In the genomic region with DNA sequence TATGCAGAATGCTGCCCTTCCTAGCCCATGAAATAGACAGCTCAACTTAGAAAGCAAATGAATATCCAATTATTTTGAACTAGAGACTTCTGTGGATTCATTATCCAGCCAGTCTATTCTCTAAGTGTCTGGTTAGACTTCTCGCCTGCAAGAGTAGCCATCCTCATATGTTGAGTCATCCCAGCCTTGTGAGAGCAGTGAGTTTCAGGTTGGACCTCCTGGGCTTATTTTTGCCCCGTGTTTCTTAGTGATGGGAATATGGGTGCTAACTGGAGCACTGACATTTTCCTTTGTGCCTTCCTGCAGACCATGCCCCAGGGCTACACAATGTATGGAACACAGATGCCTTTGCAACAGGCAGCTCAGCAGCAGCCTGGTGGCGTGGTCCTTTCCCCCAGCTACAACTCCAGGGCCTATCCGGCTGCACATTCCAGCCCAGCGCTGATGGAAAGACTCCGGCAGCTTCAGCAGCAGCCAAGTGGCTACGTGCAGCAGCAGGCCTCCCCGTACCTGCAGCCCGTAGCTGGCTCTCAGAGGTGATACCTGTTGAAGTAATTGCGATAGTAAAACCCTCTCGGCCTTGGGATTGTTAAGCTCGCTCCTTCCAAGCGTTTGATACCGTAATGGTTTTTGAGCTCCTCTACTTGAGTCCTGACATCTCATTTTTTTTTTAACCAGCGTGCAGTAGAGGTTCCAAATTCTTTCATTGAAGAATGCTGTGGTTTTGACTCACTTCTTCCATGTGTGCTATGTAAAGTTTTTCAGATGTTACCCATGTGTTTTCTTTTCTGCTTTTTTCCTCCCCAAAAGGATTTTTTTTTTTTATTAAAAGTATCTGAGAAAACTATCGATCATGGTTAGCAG, we compare ENCODE assay signal across 25 mouse cellular contexts. TPM values are rescaled to one million over a fixed set of nuclear protein-coding genes. Genes with fewer than 3 reads are reported as not detected.
A peak's percentile ranks its signal among the peaks of the same experiment; 100 is the strongest.
DNase-seq lines count a peak whose midpoint lies in the region; ATAC-seq and TF ChIP-seq lines count a peak whose summit lies in the region.
"Had no signal": no experiment of that assay in that cellular context is flagged by ENCODE, and none has a peak within 500 bp of the region (broad histone marks: within the 10 kb centered on the region; RNA-seq: fewer than 3 reads in every experiment).

No protein-coding gene starts in this region.

- H3ac ChIP-seq in C2C12 (ENCODE audit: control insufficient read depth, insufficient read length, low read depth): peak overlapping the region; percentile 14
- H3ac ChIP-seq in myocyte (ENCODE audit: control insufficient read depth, insufficient read length): no peak overlapping the region

- peaks cover 4 to 15% of the 10 kb centered on the region in 2 experiments for H3K4me1 ChIP-seq in CH12.LX (ENCODE audit: control insufficient read depth in 1 of 2, insufficient read depth in 2 of 2)
- H3K4me1 ChIP-seq in embryonic facial prominence, embryonic 15.5 days: peaks cover 9% of the 10 kb centered on the region
- H3K4me1 ChIP-seq: heart, embryonic 13.5 days; hindbrain, embryonic 15.5 days; intestine, embryonic 15.5 days; midbrain, embryonic 15.5 days; neural tube, embryonic 15.5 days had no signal

- H3K36me3 ChIP-seq in C2C12 (ENCODE audit: control insufficient read depth, insufficient read depth) (no peaks in the 10 kb centered on the region), CH12.LX (replicated peaks in 1 of 2; ENCODE audit: control insufficient read depth in 1 of 2, insufficient read depth in 1 of 2, low read length in 1 of 2) (peaks cover 0 to 1% of the 10 kb centered on the region in 2 experiments), myocyte (ENCODE audit: control insufficient read depth, insufficient read depth) (no peaks in the 10 kb centered on the region)
- no peaks in the 10 kb centered on the region for H3K36me3 ChIP-seq in embryonic facial prominence, embryonic 15.5 days
- H3K36me3 ChIP-seq: heart, embryonic 13.5 days; hindbrain, embryonic 15.5 days; intestine, embryonic 15.5 days; midbrain, embryonic 15.5 days; neural tube, embryonic 15.5 days had no signal

- H3K9ac ChIP-seq in CH12.LX (ENCODE audit: insufficient read depth, low read depth): no peak overlapping the region
- H3K9ac ChIP-seq in embryonic facial prominence, embryonic 15.5 days: no peak overlapping the region
- H3K9ac ChIP-seq: heart, embryonic 13.5 days; hindbrain, embryonic 15.5 days; intestine, embryonic 15.5 days; midbrain, embryonic 15.5 days; neural tube, embryonic 15.5 days had no signal

- no peaks in the 10 kb centered on the region for H3K9me3 ChIP-seq in CH12.LX (replicated peaks; ENCODE audit: low read length)
- H3K9me3 ChIP-seq in embryonic facial prominence, embryonic 15.5 days (replicated peaks): no peaks in the 10 kb centered on the region
- H3K9me3 ChIP-seq: heart, embryonic 13.5 days; hindbrain, embryonic 15.5 days; intestine, embryonic 15.5 days; megakaryocyte, embryonic 14.5 days; midbrain, embryonic 15.5 days; neural tube, embryonic 15.5 days had no signal

- peak; percentile 39; the same call in 1 of the 2 replicates for ATAC-seq in embryonic facial prominence, embryonic 15.5 days (ENCODE audit: insufficient number of reproducible peaks, low FRiP score, low TSS enrichment, low read depth)
- ATAC-seq: intestine, embryonic 15.5 days; midbrain, embryonic 15.5 days had no signal

- H3K79me3 ChIP-seq in C2C12 (ENCODE audit: low read depth): no peaks in the 10 kb centered on the region

- dilution Hi-C loops in CH12.LX (cut with MboI; ENCODE audit: extremely low pct_ligation_motif_present, extremely low pct_unique_long_range_greater_than_20kb, low sequenced_read_pairs): no loop called here

- no peaks in the 10 kb centered on the region for H3K27me3 ChIP-seq in C2C12 (ENCODE audit: control insufficient read depth, insufficient read depth, insufficient read length)
- H3K27me3 ChIP-seq in CH12.LX (replicated peaks): no peaks in the 10 kb centered on the region
- H3K27me3 ChIP-seq in embryonic facial prominence, embryonic 15.5 days: no peaks in the 10 kb centered on the region
- H3K27me3 ChIP-seq in myocyte (ENCODE audit: control insufficient read depth, insufficient read depth, insufficient read length): no peaks in the 10 kb centered on the region
- H3K27me3 ChIP-seq: heart, embryonic 13.5 days; hindbrain, embryonic 15.5 days; intestine, embryonic 15.5 days; megakaryocyte, embryonic 14.5 days; midbrain, embryonic 15.5 days; neural tube, embryonic 15.5 days had no signal

- no peak for TF ChIP-seq CTCF in C2C12 (IDR thresholded peaks at IDR 0.05; ENCODE audit: control insufficient read depth, insufficient read depth, insufficient read length)
- TF ChIP-seq CTCF in CH12.LX (conservative IDR thresholded peaks at IDR 0.05 in 1 of 2, IDR thresholded peaks at IDR 0.05 in 1 of 2; ENCODE audit: low read depth in 2 of 2, low read length in 2 of 2): no peak

- WGBS in embryonic facial prominence, embryonic 15.5 days: 36% methylated on average over 16 of the region's 16 CpGs

- H3K27ac ChIP-seq in CH12.LX (ENCODE audit: insufficient read depth, low read depth): no peak overlapping the region
- H3K27ac ChIP-seq in embryonic facial prominence, embryonic 15.5 days (replicated peaks): peak overlapping the region; percentile 88
- H3K27ac ChIP-seq: heart, embryonic 13.5 days; hindbrain, embryonic 15.5 days; intestine, embryonic 15.5 days; midbrain, embryonic 15.5 days; neural tube, embryonic 15.5 days had no signal

- TF ChIP-seq EP300 in CH12.LX (IDR thresholded peaks at IDR 0.05; ENCODE audit: low read length): no peak

- no peak for TF ChIP-seq RAD21 in CH12.LX (IDR thresholded peaks at IDR 0.05; ENCODE audit: low read depth, low read length)

- H3K4me3 ChIP-seq in C2C12 (ENCODE audit: insufficient read depth, poor library complexity, severe bottlenecking): no peak overlapping the region
- H3K4me3 ChIP-seq in CH12.LX (replicated peaks in 1 of 3; ENCODE audit: low read depth in 2 of 3, low read length in 2 of 3, poor library complexity in 1 of 3): peak overlapping the region in 1 of 3 experiments; percentile 2
- H3K4me3 ChIP-seq in embryonic facial prominence, embryonic 15.5 days (replicated peaks): no peak overlapping the region
- no peak overlapping the region for H3K4me3 ChIP-seq in myocyte
- H3K4me3 ChIP-seq: heart, embryonic 13.5 days; hindbrain, embryonic 15.5 days; intestine, embryonic 15.5 days; megakaryocyte, embryonic 14.5 days; midbrain, embryonic 15.5 days; neural tube, embryonic 15.5 days had no signal

- H3K4me2 ChIP-seq in CH12.LX (ENCODE audit: insufficient read depth, low read depth, poor library complexity, severe bottlenecking) (peak overlapping the region; percentile 3; the same call in 1 of the 2 replicates), myocyte (ENCODE audit: low read depth) (peak overlapping the region; percentile 65)
- H3K4me2 ChIP-seq in embryonic facial prominence, embryonic 15.5 days (replicated peaks): peak overlapping the region; percentile 22
- H3K4me2 ChIP-seq: heart, embryonic 13.5 days; hindbrain, embryonic 15.5 days; intestine, embryonic 15.5 days; midbrain, embryonic 15.5 days; neural tube, embryonic 15.5 days had no signal

- H3K79me2 ChIP-seq in C2C12 (ENCODE audit: control insufficient read depth, insufficient read depth): no peaks in the 10 kb centered on the region
- no peaks in the 10 kb centered on the region for H3K79me2 ChIP-seq in CH12.LX (replicated peaks; ENCODE audit: control insufficient read depth, extremely low read depth, insufficient read depth, poor library complexity, severe bottlenecking)
- no peaks in the 10 kb centered on the region for H3K79me2 ChIP-seq in myocyte (ENCODE audit: control insufficient read depth, insufficient read depth)

- DNase-seq in CH12.LX (ENCODE audit: extremely low read depth): no peak
- DNase-seq in urinary bladder, postnatal 10 days (ENCODE audit: low spot score): no peak
- DNase-seq in lung, adult 18-20 months: no peak
- DNase-seq in embryo, embryonic 10.5 days (ENCODE audit: low spot score): no peak
- DNase-seq: adrenal gland, postnatal 36 days; cerebellum, adult 18-20 months; cerebellum, postnatal 25 days; gastrocnemius, postnatal 10 days; heart, adult 18-20 months; heart, postnatal 36 days; kidney, adult 9 months; kidney, postnatal 25 days; lung, postnatal 10 days; right cerebral cortex, postnatal 14 days; spleen, adult 18-20 months; thymus, adult 18-20 months had no signal

- TF ChIP-seq POLR2A in CH12.LX (IDR thresholded peaks at IDR 0.05; ENCODE audit: low read depth, low read length): no peak
- TF ChIP-seq POLR2A in myocyte (IDR thresholded peaks at IDR 0.05; ENCODE audit: insufficient read length, low read depth): no peak

- in situ Hi-C loops in CH12.LX (cut with MboI; ENCODE audit: low pct_ligation_motif_present, low pct_unique_long_range_greater_than_20kb, low sequenced_read_pairs): no loop called here

TF ChIP-seq in C2C12, 6 proteins besides CTCF, POLR2A, EP300 and RAD21 (continues in another document):
- TF ChIP-seq FOSL1 (IDR thresholded peaks at IDR 0.05; ENCODE audit: insufficient read depth, low read length, poor library complexity, severe bottlenecking) (no peak), CEBPB (IDR thresholded peaks at IDR 0.05; ENCODE audit: low read depth) (no peak), MAX (IDR thresholded peaks at IDR 0.05) (peak; percentile 42)

TF ChIP-seq in CH12.LX, 34 proteins besides CTCF, POLR2A, EP300 and RAD21 (continues in another document):
- TF ChIP-seq POLR2AphosphoS2 (IDR thresholded peaks at IDR 0.05; ENCODE audit: low read depth, low read length) (no peak), GABPA (IDR thresholded peaks at IDR 0.05; ENCODE audit: insufficient replicate concordance, low read depth, low read length) (no peak), ZKSCAN1 (IDR thresholded peaks at IDR 0.05; ENCODE audit: borderline replicate concordance, low read depth, low read length) (no peak)

TF ChIP-seq in myocyte, 11 proteins besides CTCF, POLR2A, EP300 and RAD21 (continues in another document):
- TF ChIP-seq MYOG (IDR thresholded peaks at IDR 0.05; ENCODE audit: control insufficient read depth in 1 of 3, insufficient read depth in 1 of 3, insufficient read length in 2 of 3, low read depth in 2 of 3) (no peak), E2F4 (IDR thresholded peaks at IDR 0.05; ENCODE audit: insufficient read depth) (no peak), REST (IDR thresholded peaks at IDR 0.05; ENCODE audit: insufficient read depth, insufficient read length) (no peak)

RNA-seq across cellular contexts. Expression of gene P2ry12, which starts 33.3 kb away (rescaled TPM):
- not detected for polyA plus RNA-seq in C2C12 (2012; fragmentation: generic; extraction: Trizol)
- total RNA-seq in CH12.LX (2012; rRNA removed): 0.30 and 0.63 TPM in 2 replicates
- 0.59 and 0.97 TPM in 2 replicates for total RNA-seq in CH12.LX (2014; rRNA removed)
- polyA plus RNA-seq in CH12.LX (2012; ENCODE audit: insufficient read length, low read depth): 0.33 and 0.76 TPM in 2 replicates
- 2.3 and 2.6 TPM in 2 replicates for polyA plus RNA-seq in embryonic facial prominence, embryonic 15.5 days (2015; fragmentation: Nextera tagmentation; extraction: Ambion mirVana)
- polyA plus RNA-seq in myocyte (2012; fragmentation: generic; extraction: Trizol): not detected

RNA-seq across cellular contexts. Expression of gene Igsf10, which starts 48.3 kb away (rescaled TPM):
- polyA plus RNA-seq in C2C12 (2012; fragmentation: generic; extraction: Trizol): 0.04 TPM
- under 0.01 TPM in 1 of 2 replicates, not detected in the other for total RNA-seq in CH12.LX (2012; rRNA removed)
- total RNA-seq in CH12.LX (2014; rRNA removed): not detected in 2 replicates
- not detected in 2 replicates for polyA plus RNA-seq in CH12.LX (2012; ENCODE audit: insufficient read length, low read depth)
- polyA plus RNA-seq in embryonic facial prominence, embryonic 15.5 days (2015; fragmentation: Nextera tagmentation; extraction: Ambion mirVana): 28.1 and 38.8 TPM in 2 replicates
- 0.05 TPM for polyA plus RNA-seq in myocyte (2012; fragmentation: generic; extraction: Trizol)

Comparison
In these comparisons a context has a peak if more than half of its experiments do, and no peak if none do; other contexts are left out.
1. H3K4me2 ChIP-seq: peak in every context shown above with its lines; median percentile 65 in myocyte; 22 in embryonic facial prominence, embryonic 15.5 days; 3 in CH12.LX.
2. RNA of gene Igsf10, which starts 48.3 kb away (polyA plus RNA-seq): 28.1 to 38.8 TPM in embryonic facial prominence, embryonic 15.5 days; 0.05 TPM in myocyte (single experiment), 0.04 TPM in C2C12 (single experiment) and not detected in CH12.LX; every median in the first group is over 10 times any median in the second.